ENCODE assay signal across 8 mouse cellular contexts in genomic region chr15:82856652-82857378, GRCm38 (mm10).
DNase-seq lines count a peak whose midpoint lies in the region; TF ChIP-seq lines count a peak whose summit lies in the region.

No protein-coding gene starts in this region.

- no peak overlapping the region for H3K4me3 ChIP-seq in heart, adult 2 months
- no peak overlapping the region for H3K4me3 ChIP-seq in limb, embryonic 10.5 days

- no peak for TF ChIP-seq CTCF in heart, adult 2 months (IDR thresholded peaks at IDR 0.05)

- no peak overlapping the region for H3K27ac ChIP-seq in heart, adult 2 months
- H3K27ac ChIP-seq in limb, embryonic 10.5 days, result no peak overlapping the region

- WGBS in heart, adult 2 months, result 57% methylated on average over 11 of the region's 11 CpGs
- 79% methylated on average over 11 of the region's 11 CpGs for WGBS in limb, embryonic 10.5 days

- TF ChIP-seq EP300 in heart, adult 2 months (IDR thresholded peaks at IDR 0.05; ENCODE audit: insufficient read depth, low read depth, low read length), result no peak

- intact Hi-C loops in heart, adult 2 months (cut with DNase I), result no loop called here
- intact Hi-C loops in left cerebral cortex, postnatal 36 days (cut with DNase I), result no loop called here

- H3K36me3 ChIP-seq in heart, adult 2 months (ENCODE audit: control insufficient read depth, insufficient read depth, low read length), result no peaks in the 10 kb centered on the region
- H3K36me3 ChIP-seq in limb, embryonic 10.5 days, result peaks cover 54% of the 10 kb centered on the region

- peaks cover 1% of the 10 kb centered on the region; the same call in 1 of the 2 replicates for H3K4me1 ChIP-seq in heart, adult 2 months (ENCODE audit: control insufficient read depth, insufficient read depth, low read length)
- no peaks in the 10 kb centered on the region for H3K4me1 ChIP-seq in limb, embryonic 10.5 days

- H3K79me2 ChIP-seq in heart, adult 2 months (replicated peaks; ENCODE audit: control insufficient read depth, insufficient read depth, low read length), result peaks cover 2% of the 10 kb centered on the region

- DNase-seq in cerebellum, postnatal 10 days, result peak; percentile 12 to 21
- no peak for DNase-seq in cerebellum, postnatal 14 days
- peak; percentile 75 for DNase-seq in adrenal gland, postnatal 10 days
- peak; percentile 30 to 55 for DNase-seq in heart, adult 2 months
- DNase-seq in left cerebral cortex, postnatal 36 days (ENCODE audit: low spot score in 2 of 2), result peak; percentile 21 to 32
- DNase-seq in lung, postnatal 25 days (ENCODE audit: low spot score), result no peak
- no peak for DNase-seq in c-Kit-positive CD71-positive TER-119-positive erythroid progenitor cells, embryonic 14.5 days (ENCODE audit: low spot score)
- DNase-seq in limb, embryonic 10.5 days (ENCODE audit: low spot score), result no peak

- H3K27me3 ChIP-seq in heart, adult 2 months (ENCODE audit: control insufficient read depth, insufficient read depth, low read length), result no peaks in the 10 kb centered on the region
- H3K27me3 ChIP-seq in limb, embryonic 10.5 days (ENCODE audit: low read depth, poor library complexity, severe bottlenecking), result no peaks in the 10 kb centered on the region

- H3K9ac ChIP-seq in heart, adult 2 months (ENCODE audit: low read depth, low read length), result no peak overlapping the region

- no peaks in the 10 kb centered on the region for H3K9me3 ChIP-seq in limb, embryonic 10.5 days (replicated peaks)

- TF ChIP-seq POLR2A in heart, adult 2 months (IDR thresholded peaks at IDR 0.05; ENCODE audit: insufficient read depth, low read depth, low read length), result no peak

Comparison
In these comparisons a context has a peak if more than half of its experiments do, and no peak if none do; other contexts are left out.
1. DNase-seq: peak in cerebellum, postnatal 10 days (2 of 2), adrenal gland, postnatal 10 days (single experiment), heart, adult 2 months (2 of 2) and left cerebral cortex, postnatal 36 days (2 of 2); none in cerebellum, postnatal 14 days (0 of 2), lung, postnatal 25 days (single experiment), c-Kit-positive CD71-positive TER-119-positive erythroid progenitor cells, embryonic 14.5 days (single experiment) and limb, embryonic 10.5 days (single experiment).